Comparison of ENCODE assay signal across 23 mouse cellular contexts in the genomic region with DNA sequence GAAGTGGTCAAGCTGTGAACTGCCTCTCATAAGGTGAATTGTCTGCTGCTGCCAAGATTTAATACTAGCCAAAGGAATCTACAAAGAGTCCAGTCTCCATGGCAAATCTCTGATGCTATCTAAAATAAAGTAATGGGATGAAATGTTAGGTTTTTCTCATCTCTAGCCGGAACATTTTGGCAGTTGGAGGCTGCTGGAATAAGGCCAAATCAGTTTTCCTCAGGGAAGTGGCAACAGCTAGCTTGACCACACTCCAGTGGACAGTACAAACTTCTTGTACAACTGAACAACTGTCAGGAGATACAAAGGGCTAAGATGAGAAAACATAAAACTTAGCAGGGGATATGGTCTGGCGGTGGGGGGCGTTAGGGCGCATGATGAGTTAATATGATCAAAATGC.
A peak's percentile ranks its signal among the peaks of the same experiment; 100 is the strongest.
DNase-seq lines count a peak whose midpoint lies in the region; ATAC-seq and TF ChIP-seq lines count a peak whose summit lies in the region.
"Had no signal": no experiment of that assay in that cellular context is flagged by ENCODE, and none has a peak within 500 bp of the region (broad histone marks: within the 10 kb centered on the region; RNA-seq: fewer than 3 reads in every experiment).

No protein-coding gene starts in this region.

- H3K27me3 ChIP-seq in lung, embryonic 14.5 days (ENCODE audit: insufficient read depth, low read length) = no peaks in the 10 kb centered on the region
- H3K27me3 ChIP-seq in kidney, embryonic 14.5 days (ENCODE audit: control insufficient read depth, insufficient read depth, low read length) = no peaks in the 10 kb centered on the region
- H3K27me3 ChIP-seq: heart, embryonic 12.5 days; hindbrain, embryonic 13.5 days; intestine, embryonic 15.5 days had no signal

- peak; percentile 40 for DNase-seq in adrenal gland, postnatal 10 days
- no peak for DNase-seq in adrenal gland, adult 8-10 months
- peak; percentile 3 to 7 for DNase-seq in heart, postnatal 10 days
- DNase-seq in heart, adult 9 months (ENCODE audit: low spot score in 2 of 2) = no peak
- DNase-seq in lung, embryonic 14.5 days = peak; percentile 43
- no peak for DNase-seq in lung, adult 18-20 months
- DNase-seq: adrenal gland, adult 2 months; B cell, adult 2 months; cerebellum, adult 18-20 months; cerebellum, adult 9-11 months; forebrain, postnatal 0 days; gastrocnemius, adult 2 months; gastrocnemius, postnatal 25 days; heart, postnatal 36 days; kidney, adult 18-20 months had no signal

- no peaks in the 10 kb centered on the region for H3K36me3 ChIP-seq in lung, embryonic 14.5 days (ENCODE audit: insufficient read depth)
- no peaks in the 10 kb centered on the region for H3K36me3 ChIP-seq in kidney, embryonic 14.5 days (ENCODE audit: control insufficient read depth, insufficient read depth, low read length)
- H3K36me3 ChIP-seq: embryonic facial prominence, embryonic 10.5 days; G1E; heart, embryonic 12.5 days; hindbrain, embryonic 13.5 days; intestine, embryonic 15.5 days had no signal

- no peak overlapping the region for H3K27ac ChIP-seq in lung, embryonic 14.5 days (ENCODE audit: low read depth)
- H3K27ac ChIP-seq in kidney, embryonic 14.5 days (ENCODE audit: low read depth, low read length) = no peak overlapping the region
- H3K27ac ChIP-seq: embryonic facial prominence, embryonic 10.5 days; forebrain, embryonic 13.5 days; gastrocnemius, adult 2 months; hindbrain, embryonic 13.5 days; intestine, embryonic 15.5 days had no signal

- intact Hi-C loops in heart, postnatal 10 days (cut with DNase I) = no loop called here

- ATAC-seq in lung, embryonic 14.5 days (ENCODE audit: insufficient read depth) = no peak
- ATAC-seq in kidney, embryonic 14.5 days (ENCODE audit: low FRiP score, low TSS enrichment) = no peak
- ATAC-seq: CD4-positive, CD25-positive, alpha-beta regulatory T cell, adult 4 months; forebrain, embryonic 13.5 days; forebrain, postnatal 0 days; intestine, embryonic 15.5 days had no signal

- H3K9me3 ChIP-seq in lung, embryonic 14.5 days (ENCODE audit: low read depth, low read length) = no peaks in the 10 kb centered on the region
- no peaks in the 10 kb centered on the region for H3K9me3 ChIP-seq in kidney, embryonic 14.5 days (ENCODE audit: control insufficient read depth, low read length)
- H3K9me3 ChIP-seq: embryonic facial prominence, embryonic 10.5 days; forebrain, embryonic 13.5 days; heart, embryonic 12.5 days; hindbrain, embryonic 13.5 days; intestine, embryonic 15.5 days had no signal

- TF ChIP-seq CTCF in lung, embryonic 14.5 days (IDR thresholded peaks at IDR 0.05; ENCODE audit: low read depth) = no peak

- no peak overlapping the region for H3K4me2 ChIP-seq in lung, embryonic 14.5 days
- H3K4me2 ChIP-seq in kidney, embryonic 14.5 days (replicated peaks; ENCODE audit: low read depth, low read length) = no peak overlapping the region
- H3K4me2 ChIP-seq: forebrain, embryonic 13.5 days; heart, embryonic 12.5 days; hindbrain, embryonic 13.5 days; intestine, embryonic 15.5 days had no signal

- H3K9ac ChIP-seq in lung, embryonic 14.5 days = no peak overlapping the region
- no peak overlapping the region for H3K9ac ChIP-seq in kidney, embryonic 14.5 days (ENCODE audit: low read depth, low read length)
- H3K9ac ChIP-seq: forebrain, embryonic 13.5 days; forebrain, postnatal 0 days; heart, embryonic 12.5 days; hindbrain, embryonic 13.5 days; intestine, embryonic 15.5 days had no signal

- H3K4me3 ChIP-seq in lung, embryonic 14.5 days (ENCODE audit: low read depth, low read length) = no peak overlapping the region
- no peak overlapping the region for H3K4me3 ChIP-seq in kidney, embryonic 14.5 days (ENCODE audit: low read length)
- H3K4me3 ChIP-seq: embryonic facial prominence, embryonic 10.5 days; forebrain, embryonic 13.5 days; gastrocnemius, adult 2 months; heart, embryonic 12.5 days; hindbrain, embryonic 13.5 days; intestine, embryonic 15.5 days had no signal

- no peaks in the 10 kb centered on the region for H3K4me1 ChIP-seq in lung, embryonic 14.5 days (ENCODE audit: insufficient read depth)
- H3K4me1 ChIP-seq in kidney, embryonic 14.5 days (ENCODE audit: control insufficient read depth, insufficient read depth, low read length) = no peaks in the 10 kb centered on the region
- H3K4me1 ChIP-seq: forebrain, embryonic 13.5 days; heart, embryonic 12.5 days; hindbrain, embryonic 13.5 days; intestine, embryonic 15.5 days had no signal

- WGBS in lung, embryonic 14.5 days = 73% methylated on average over 4 of the region's 4 CpGs
- WGBS in kidney, embryonic 14.5 days = 87% methylated on average over 4 of the region's 4 CpGs

Comparison
In these comparisons a context has a peak if more than half of its experiments do, and no peak if none do; other contexts are left out.
1. DNase-seq: peak in adrenal gland, postnatal 10 days (single experiment), heart, postnatal 10 days (2 of 2) and lung, embryonic 14.5 days (single experiment); none in adrenal gland, adult 8-10 months (single experiment), heart, adult 9 months (0 of 2) and lung, adult 18-20 months (0 of 2).